Mouse (Mus musculus) megakaryocyte, embryonic 14.5 days (primary cell): ENCODE measurements around the gene Gm973. TPM values are rescaled to one million over a fixed set of nuclear protein-coding genes. Genes with fewer than 3 reads are reported as not detected.
A peak's percentile ranks its signal among the peaks of the same experiment; 100 is the strongest.
"Not testable (repeated sequence)": the region's sequence is repeated elsewhere in the genome, so short reads cannot be mapped to it uniquely, and the experiment has no call there.

ENCODE experiments used
- H3K27me3 ChIP-seq: replicated peaks from 2 replicates; pipeline ENCODE3; 2012; ENCODE audit warnings: inconsistent platforms
- H3K36me3 ChIP-seq: replicated peaks from 2 replicates; pipeline ENCODE3; 2012; ENCODE audit warnings: low read length, inconsistent platforms, mixed read lengths
- H3K4me1 ChIP-seq: 2 replicates; pipeline ENCODE4 v1.6.1; 2012; ENCODE audit warnings: inconsistent platforms
- H3K4me3 ChIP-seq: replicated peaks from 2 replicates; pipeline ENCODE3; 2012; ENCODE audit warnings: moderate library complexity, mild to moderate bottlenecking, inconsistent platforms
- H3K9me3 ChIP-seq: 2 replicates; pipeline ENCODE4 v1.6.1; 2012; ENCODE audit warnings: inconsistent platforms
- FLI1 ChIP-seq: IDR thresholded peaks from 2 replicates; pipeline ENCODE4 v1.6.1; 2012; ENCODE audit warnings: low read length, inconsistent platforms, mixed read lengths
- GATA1 ChIP-seq: IDR thresholded peaks from 3 replicates; pipeline ENCODE4 v1.6.1; 2012; ENCODE audit warnings: mixed read lengths, low read length, inconsistent platforms, borderline replicate concordance
- polyA plus RNA-seq: library from polyadenylated mRNA; stranded (reverse); fragments of >175 nt; gene quantifications from 2 replicates; pipeline ENCODE4 v1.2.3, GENCODE M21; 2012; ENCODE audit warnings: low replicate concordance; ENCODE audit not compliant: insufficient read depth

Gene Gm973
- polyA plus RNA-seq, 1 experiment, result not detected

DNA sequence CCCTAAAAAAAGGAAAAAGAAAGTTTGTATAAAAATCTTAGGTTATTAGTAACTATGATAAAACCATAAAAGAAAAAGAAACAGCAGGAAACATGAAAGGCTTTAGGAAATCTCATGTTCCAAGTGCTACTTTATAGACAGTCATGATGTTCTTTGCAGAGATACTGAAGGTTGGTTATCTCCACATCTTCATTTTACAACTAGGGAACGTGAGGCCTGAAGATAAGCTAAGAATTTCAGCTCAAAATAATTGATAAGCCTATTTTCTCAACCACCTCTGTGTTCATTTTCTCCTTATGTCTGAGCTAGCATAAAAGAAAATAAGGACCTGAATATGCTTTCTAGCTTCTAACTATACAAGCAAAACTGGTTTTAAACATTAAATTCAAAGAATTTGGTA is 126.4 kb downstream of the Gm973 start:
- Histone ChIP-seq H3K9me3 (no peaks in the 10 kb centered on the region), H3K27me3 (no peaks in the 10 kb centered on the region), H3K4me1 (peaks cover 4% of the 10 kb centered on the region), H3K36me3 (peaks cover 68% of the 10 kb centered on the region), H3K4me3 (no peak overlapping the region)
- TF ChIP-seq FLI1, result no peak
- no peak for TF ChIP-seq GATA1

DNA sequence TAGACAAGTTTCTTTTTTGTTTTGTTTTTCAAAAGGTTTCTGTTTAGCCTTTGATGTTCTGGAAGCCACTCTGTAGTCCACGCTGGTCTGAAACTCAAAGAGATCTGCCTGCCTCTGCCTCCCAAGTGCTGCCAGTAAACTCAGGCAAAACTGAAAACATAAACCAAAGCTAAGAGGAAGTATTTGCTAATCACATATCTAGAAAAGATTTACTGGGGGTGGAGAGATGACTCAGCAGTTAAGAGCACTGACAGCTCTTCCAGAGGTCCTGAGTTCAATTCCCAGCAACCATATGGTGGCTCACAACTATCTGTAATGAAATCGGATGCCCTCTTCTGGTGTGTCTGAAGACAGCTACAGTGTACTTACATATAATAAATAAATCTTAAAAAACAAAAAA is 130.4 kb downstream of the Gm973 start:
- not testable (repeated sequence) for H3K4me3 ChIP-seq, H3K27me3 ChIP-seq, H3K9me3 ChIP-seq
- H3K4me1 ChIP-seq, result peaks cover 11% of the 10 kb centered on the region
- H3K36me3 ChIP-seq, result peaks cover 82% of the 10 kb centered on the region

DNA sequence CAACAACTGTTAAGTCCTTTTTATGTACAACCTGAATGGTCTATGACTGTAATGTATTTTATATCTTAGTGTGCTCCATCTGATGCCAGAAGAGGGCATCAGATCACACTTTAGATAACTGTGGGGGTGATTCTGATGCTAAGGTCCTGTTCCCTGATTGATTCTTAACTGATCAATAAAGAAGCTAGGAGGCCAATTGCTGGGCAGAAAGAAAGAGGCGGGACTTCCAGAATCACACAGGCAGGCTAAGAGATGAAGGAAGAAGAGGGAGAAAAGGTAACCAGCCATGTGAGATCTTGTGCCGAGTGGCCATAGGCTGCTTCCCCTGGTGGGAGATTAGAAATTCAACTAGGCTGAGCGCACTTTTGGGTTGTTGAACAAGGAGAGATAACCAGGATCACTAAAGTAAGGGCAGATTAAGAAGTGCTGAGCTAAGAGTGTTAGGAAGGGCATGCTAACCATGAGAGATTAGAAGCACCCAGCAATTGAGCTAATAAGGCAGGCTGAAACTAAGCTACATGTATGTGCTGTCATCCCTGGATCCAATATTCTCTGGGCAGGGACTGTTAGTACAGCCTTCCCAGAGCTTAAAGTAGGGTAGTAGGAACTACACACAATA is 135.2 kb downstream of the Gm973 start:
- H3K9me3 ChIP-seq, result no peaks in the 10 kb centered on the region
- no peaks in the 10 kb centered on the region for H3K27me3 ChIP-seq
- peaks cover 81% of the 10 kb centered on the region for H3K36me3 ChIP-seq
- H3K4me1 ChIP-seq, result peaks cover 16% of the 10 kb centered on the region
- TF ChIP-seq FLI1 (no peak), GATA1 (no peak)
- no peak overlapping the region for H3K4me3 ChIP-seq

DNA sequence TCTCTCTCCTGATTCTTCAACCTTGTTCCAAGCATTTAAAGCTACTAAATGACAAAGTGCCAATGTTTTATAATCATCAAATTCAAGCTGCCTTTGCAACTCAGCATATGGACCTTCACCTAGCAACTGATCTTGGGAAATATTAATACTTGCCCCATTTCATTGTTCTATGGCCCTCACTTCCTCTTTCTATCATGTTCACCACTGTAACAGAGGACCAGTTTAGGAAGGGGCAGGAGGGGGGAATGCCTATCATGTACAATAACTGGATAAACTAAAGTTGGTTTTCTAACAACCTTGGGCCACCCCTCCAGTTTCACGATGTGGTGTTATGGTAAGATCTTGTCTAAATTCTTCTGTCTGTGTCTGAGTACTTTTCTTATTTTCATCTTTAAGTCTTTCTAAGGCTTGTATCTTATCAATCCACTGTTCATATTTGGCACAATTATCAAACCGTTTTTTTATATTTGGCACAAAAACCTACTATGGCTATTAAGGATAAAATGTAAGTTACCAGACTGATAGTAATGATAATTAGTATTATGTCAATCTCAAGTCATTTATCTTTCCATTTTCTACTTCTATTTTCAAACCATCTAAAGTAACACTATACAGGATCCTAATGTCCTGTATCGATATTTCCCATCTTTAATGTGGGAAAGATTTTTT is 137.3 kb downstream of the Gm973 start:
- peaks cover 12% of the 10 kb centered on the region; the same call in 1 of the 2 replicates for H3K4me1 ChIP-seq
- H3K4me3 ChIP-seq, result no peak overlapping the region
- TF ChIP-seq FLI1 (no peak), GATA1 (no peak)
- no peaks in the 10 kb centered on the region for H3K27me3 ChIP-seq
- H3K9me3 ChIP-seq, result no peaks in the 10 kb centered on the region
- H3K36me3 ChIP-seq, result peaks cover 64% of the 10 kb centered on the region

DNA sequence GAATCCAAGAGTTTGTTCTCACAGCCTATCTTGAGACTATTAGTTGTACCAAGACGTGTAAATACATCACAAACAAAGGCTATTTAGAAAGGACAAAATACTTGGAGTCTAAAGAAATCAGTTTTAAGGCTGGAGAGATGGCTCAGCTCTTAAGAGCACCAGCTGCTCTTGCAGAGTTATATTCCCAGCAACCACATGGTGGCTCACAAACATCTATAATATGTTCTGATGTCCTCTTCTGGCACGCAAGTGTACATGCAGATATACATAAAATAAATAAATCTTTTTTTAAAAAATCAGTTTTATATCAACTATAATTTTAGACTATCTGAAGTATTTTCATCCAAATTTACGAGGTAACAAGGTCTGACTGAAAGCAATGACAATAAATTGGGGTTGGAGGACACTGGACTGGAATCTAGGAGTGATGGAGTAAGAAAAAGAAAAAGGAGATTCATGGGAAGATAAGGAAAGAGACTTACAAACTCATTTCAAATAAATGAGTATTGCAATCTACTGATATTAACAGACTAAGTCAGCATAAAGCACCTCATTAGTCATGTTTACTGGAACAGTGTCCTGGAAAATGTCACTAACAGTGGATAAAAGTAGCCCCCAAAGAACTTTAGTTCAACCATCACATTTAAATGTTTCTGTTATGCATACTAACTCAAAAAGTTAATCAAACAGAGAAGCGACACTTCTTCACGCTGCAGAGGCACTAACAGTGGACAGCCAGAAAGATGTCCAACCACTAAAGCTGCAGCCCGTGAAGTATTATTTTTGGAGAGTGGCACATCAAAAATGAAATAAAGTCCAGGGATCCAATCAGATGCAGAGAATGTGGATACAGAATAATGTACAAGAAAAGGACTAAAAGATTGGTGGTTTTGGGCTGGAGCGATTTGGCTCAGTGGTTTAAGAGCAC is 140.4 kb downstream of the Gm973 start:
- Histone ChIP-seq H3K27me3 (no peaks in the 10 kb centered on the region), H3K4me3 (no peak overlapping the region), H3K4me1 (peaks cover 24% of the 10 kb centered on the region; the same call in 1 of the 2 replicates), H3K36me3 (peaks cover 44% of the 10 kb centered on the region), H3K9me3 (no peaks in the 10 kb centered on the region)
- TF ChIP-seq GATA1 (no peak), FLI1 (no peak)

DNA sequence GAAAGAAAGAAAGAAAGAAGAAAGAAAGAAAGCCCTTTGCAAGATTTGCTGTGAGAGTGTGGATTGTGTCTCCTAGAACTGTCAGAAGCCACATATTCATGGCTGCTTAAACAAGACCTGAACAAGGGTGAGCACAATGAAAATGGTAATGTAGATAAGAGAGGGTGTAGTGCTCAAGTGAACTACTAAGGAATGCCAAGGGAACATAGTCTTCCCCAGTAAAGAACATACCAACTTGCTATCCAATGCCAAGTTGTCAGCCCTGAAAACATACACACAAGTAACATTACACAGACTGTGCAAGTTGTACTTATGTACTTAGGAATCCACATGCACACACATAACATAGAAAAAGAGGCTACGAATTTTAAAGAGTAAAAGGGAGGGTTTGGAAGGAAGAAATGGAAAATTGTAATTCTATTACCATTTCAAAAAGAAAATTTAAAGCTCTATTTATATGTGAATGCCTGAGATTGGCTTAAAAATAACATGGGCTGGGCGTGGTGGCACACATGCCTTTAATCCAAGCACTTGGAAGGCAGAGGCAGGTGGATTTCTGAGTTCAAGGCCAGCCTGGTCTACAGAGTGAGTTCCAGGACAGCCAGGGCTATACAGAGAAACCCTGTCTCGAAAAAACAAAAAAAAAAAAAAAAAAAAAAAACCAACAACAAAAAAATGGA is 147.5 kb downstream of the Gm973 start:
- TF ChIP-seq FLI1 (no peak), GATA1 (no peak)
- Histone ChIP-seq H3K4me1 (peaks cover 52% of the 10 kb centered on the region), H3K4me3 (no peak overlapping the region), H3K36me3 (peaks cover 10% of the 10 kb centered on the region), H3K9me3 (no peaks in the 10 kb centered on the region), H3K27me3 (no peaks in the 10 kb centered on the region)

DNA sequence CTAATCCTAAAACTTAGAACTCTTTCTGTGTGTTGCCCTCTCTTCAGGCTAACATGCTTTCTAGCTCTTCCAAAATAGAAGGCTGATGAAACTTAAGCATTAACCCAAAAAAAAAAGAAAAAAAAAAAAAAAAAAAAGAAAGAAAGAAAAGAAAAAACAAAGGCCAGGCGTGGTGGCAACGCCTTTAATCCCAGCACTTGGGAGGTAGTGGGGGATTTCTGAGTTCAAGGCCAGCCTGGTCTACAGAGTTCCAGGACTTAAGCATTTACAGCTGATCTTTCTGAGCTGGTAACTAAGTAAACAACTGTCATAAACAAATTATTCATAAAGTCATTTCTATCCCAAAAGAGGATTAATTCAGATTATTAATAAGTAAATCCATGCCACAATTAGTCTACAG is 152.8 kb downstream of the Gm973 start:
- H3K27me3 ChIP-seq, result no peaks in the 10 kb centered on the region
- H3K9me3 ChIP-seq, result no peaks in the 10 kb centered on the region
- peak overlapping the region; percentile 62 for H3K4me3 ChIP-seq
- TF ChIP-seq GATA1 (no peak), FLI1 (no peak)
- peaks cover 16% of the 10 kb centered on the region for H3K36me3 ChIP-seq
- peaks cover 51% of the 10 kb centered on the region for H3K4me1 ChIP-seq

DNA sequence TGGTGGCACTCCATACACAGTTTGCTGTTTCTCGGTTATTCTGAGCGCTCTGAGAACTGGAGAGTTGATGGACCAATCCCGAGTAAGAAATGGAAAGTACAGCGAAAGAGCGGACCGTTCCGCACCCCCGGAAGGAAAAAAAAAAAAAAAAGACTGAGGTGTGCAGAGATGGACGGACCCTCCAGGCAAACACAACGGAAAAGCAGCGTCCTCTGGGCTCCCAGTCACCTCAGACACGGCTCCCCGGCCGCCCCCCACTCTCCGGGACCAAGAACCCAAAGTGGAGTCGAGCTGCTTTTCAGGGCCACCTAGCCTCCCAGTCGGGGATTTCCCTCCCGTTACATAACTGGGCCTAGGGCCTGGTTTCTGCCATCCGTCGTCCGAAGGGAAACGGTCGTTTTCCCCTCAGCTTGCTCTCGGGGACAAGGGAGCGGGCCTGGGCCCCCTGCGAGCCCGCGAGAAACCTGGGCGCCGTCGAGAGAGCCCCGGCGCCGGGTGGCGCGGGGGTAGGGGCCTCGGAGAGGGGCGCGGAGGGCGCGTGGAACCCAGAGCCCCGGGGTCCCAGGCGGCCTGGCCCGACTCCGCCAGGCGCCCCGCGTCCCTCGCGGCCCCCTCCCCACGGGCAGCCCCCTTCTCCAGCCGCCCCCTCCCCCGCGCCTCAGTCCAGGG is 154.0 kb downstream of the Gm973 start:
- Histone ChIP-seq H3K4me3 (peak overlapping the region; percentile 98), H3K27me3 (no peaks in the 10 kb centered on the region), H3K4me1 (peaks cover 41% of the 10 kb centered on the region), H3K36me3 (peaks cover 20% of the 10 kb centered on the region), H3K9me3 (no peaks in the 10 kb centered on the region)
- no peak for TF ChIP-seq GATA1
- no peak for TF ChIP-seq FLI1

DNA sequence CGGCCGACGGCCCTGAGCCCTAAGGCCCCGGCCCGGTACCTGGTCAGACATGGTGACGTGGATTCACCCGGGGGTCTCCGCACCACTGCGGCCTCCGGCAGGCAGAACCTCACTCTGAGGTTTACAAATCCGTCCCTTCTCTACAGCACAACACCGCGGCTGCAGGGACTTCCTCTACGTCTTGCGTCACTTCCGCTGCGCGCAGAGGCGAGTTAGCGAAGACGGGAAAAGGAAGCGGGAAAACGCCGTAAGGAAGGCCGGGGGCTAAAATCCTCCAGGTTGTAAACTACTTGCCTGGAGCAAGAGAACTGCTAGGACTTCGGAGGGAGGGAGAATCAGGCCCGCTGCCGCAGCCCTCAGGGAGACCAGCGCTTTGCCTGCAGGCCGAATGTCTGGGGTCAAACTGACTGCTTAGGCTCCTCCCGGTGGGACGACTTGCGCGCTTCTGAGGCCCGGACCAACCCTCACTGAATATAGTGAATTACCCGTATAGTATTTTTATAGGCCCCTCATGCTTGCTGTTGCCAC is 154.6 kb downstream of the Gm973 start, which contains the start of gene Sumo1:
Gene Sumo1 (minus strand): TSS at position 194 of the 528 bp plus-strand sequence.
- H3K27me3 ChIP-seq, result no peaks in the 10 kb centered on the region
- H3K9me3 ChIP-seq, result no peaks in the 10 kb centered on the region
- peak; percentile 80; the same call in 1 of the 2 replicates for TF ChIP-seq FLI1
- TF ChIP-seq GATA1, result no peak
- peaks cover 24% of the 10 kb centered on the region for H3K36me3 ChIP-seq
- H3K4me1 ChIP-seq, result peaks cover 36% of the 10 kb centered on the region
- H3K4me3 ChIP-seq, result peak within 1 kb of the TSS; percentile 98

DNA sequence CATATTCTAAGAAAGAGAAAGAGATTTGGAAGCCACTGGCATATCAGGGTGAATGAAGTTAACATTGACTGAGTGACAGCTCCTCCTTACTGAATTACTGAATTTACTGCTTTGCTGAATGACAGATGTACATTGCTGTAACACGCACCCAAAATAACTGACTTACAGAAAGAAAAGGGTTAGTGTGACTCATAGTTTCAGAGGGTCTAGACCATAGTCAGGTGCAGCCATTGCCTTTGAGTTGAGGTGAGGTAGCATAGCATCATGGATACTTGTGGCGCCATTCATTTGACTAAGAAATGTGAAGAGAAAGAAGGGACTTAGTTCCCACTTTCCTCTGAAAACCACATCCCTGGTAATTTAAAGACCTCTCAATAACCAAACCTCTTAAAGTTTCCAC is 157.6 kb downstream of the Gm973 start:
- Histone ChIP-seq H3K9me3 (no peaks in the 10 kb centered on the region), H3K27me3 (peaks cover 3% of the 10 kb centered on the region), H3K4me1 (peaks cover 16% of the 10 kb centered on the region), H3K4me3 (no peak overlapping the region), H3K36me3 (peaks cover 21% of the 10 kb centered on the region)
- TF ChIP-seq FLI1 (no peak), GATA1 (no peak)
